In the genomic region with DNA sequence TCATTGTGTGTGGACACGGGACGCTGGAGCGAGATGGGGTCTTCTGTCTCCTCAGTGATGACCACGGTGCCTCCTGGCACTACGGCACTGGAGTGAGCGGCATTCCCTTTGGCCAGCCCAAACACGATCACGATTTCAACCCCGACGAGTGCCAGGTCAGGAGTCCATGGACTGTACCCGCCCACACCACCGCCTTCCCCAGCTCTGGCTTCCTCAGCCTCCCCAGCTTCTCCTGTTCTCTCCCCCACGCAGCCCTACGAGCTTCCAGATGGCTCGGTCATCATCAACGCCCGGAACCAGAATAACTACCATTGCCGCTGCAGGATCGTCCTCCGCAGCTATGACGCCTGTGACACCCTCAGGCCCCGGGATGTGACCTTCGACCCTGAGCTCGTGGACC, we compare ENCODE assay signal across 13 mouse cellular contexts. TPM values are rescaled to one million over a fixed set of nuclear protein-coding genes. Genes with fewer than 3 reads are reported as not detected.
DNase-seq lines count a peak whose midpoint lies in the region; ATAC-seq and TF ChIP-seq lines count a peak whose summit lies in the region.
"Had no signal": no experiment of that assay in that cellular context is flagged by ENCODE, and none has a peak within 500 bp of the region (broad histone marks: within the 10 kb centered on the region; RNA-seq: fewer than 3 reads in every experiment).

No protein-coding gene starts in this region.

- TF ChIP-seq POLR2A in testis, adult 2 months (IDR thresholded peaks at IDR 0.05; ENCODE audit: control insufficient read depth, low read depth, low read length) = no peak

- no peak for ATAC-seq in heart, embryonic 16.5 days (replicated peaks; ENCODE audit: extremely low read depth, insufficient read depth, low FRiP score)
- no peak for ATAC-seq in megakaryocyte-erythroid progenitor cell, adult 5-6 weeks (replicated peaks; ENCODE audit: low FRiP score, low TSS enrichment, poor library complexity, severe bottlenecking)
- ATAC-seq: forebrain, postnatal 0 days had no signal

- H3K9ac ChIP-seq in heart, embryonic 16.5 days (ENCODE audit: low read length) = no peak overlapping the region
- H3K9ac ChIP-seq: forebrain, postnatal 0 days had no signal

- no peak for DNase-seq in heart, postnatal 14 days
- no peak for DNase-seq in testis, postnatal 14 days (ENCODE audit: low spot score)
- DNase-seq in kidney, postnatal 10 days = peak; percentile 63
- no peak for DNase-seq in urinary bladder, postnatal 4 days (ENCODE audit: low spot score in 2 of 2)
- no peak for DNase-seq in thymus, adult 18-20 months
- DNase-seq: forebrain, postnatal 0 days had no signal

- 0 out of 2 replicates have a peak, but pooled peaks cover 3% of the 10 kb centered on the region for H3K36me3 ChIP-seq in heart, embryonic 16.5 days (ENCODE audit: control insufficient read depth, insufficient read depth)
- no peaks in the 10 kb centered on the region for H3K36me3 ChIP-seq in testis, adult 2 months (ENCODE audit: control insufficient read depth, insufficient read depth, low read length)

- no peaks in the 10 kb centered on the region for H3K9me3 ChIP-seq in heart, embryonic 16.5 days (replicated peaks; ENCODE audit: control insufficient read depth, low read length)
- H3K9me3 ChIP-seq: limb, embryonic 13.5 days had no signal

- WGBS in heart, embryonic 16.5 days = 76% methylated on average over 24 of the region's 24 CpGs

- H3K27me3 ChIP-seq in heart, embryonic 16.5 days (ENCODE audit: control insufficient read depth, insufficient read depth, low read length) = no peaks in the 10 kb centered on the region
- no peaks in the 10 kb centered on the region for H3K27me3 ChIP-seq in testis, adult 2 months (ENCODE audit: control insufficient read depth, insufficient read depth, low read length)
- H3K27me3 ChIP-seq: CH12.LX; limb, embryonic 13.5 days had no signal

- no peak overlapping the region for H3K4me3 ChIP-seq in heart, embryonic 16.5 days (ENCODE audit: low read length)
- peak overlapping the region; percentile 23 for H3K4me3 ChIP-seq in testis, adult 2 months (ENCODE audit: control insufficient read depth, low read depth, low read length)
- H3K4me3 ChIP-seq: limb, embryonic 13.5 days had no signal

- TF ChIP-seq CTCF in testis, adult 2 months (IDR thresholded peaks at IDR 0.05; ENCODE audit: control insufficient read depth, insufficient read depth, insufficient replicate concordance, low read depth, low read length) = no peak

- H3K27ac ChIP-seq in heart, embryonic 16.5 days (ENCODE audit: low read length) = no peak overlapping the region
- H3K27ac ChIP-seq in testis, adult 2 months (ENCODE audit: control insufficient read depth, insufficient read depth, low read depth, low read length) = no peak overlapping the region
- H3K27ac ChIP-seq: limb, embryonic 13.5 days had no signal

- 0 out of 2 replicates have a peak, but pooled peaks cover 7% of the 10 kb centered on the region for H3K4me1 ChIP-seq in heart, embryonic 16.5 days (ENCODE audit: control insufficient read depth, insufficient read depth, low read length)
- H3K4me1 ChIP-seq in testis, adult 2 months (ENCODE audit: control insufficient read depth, insufficient read depth, low read length) = peaks cover 26% of the 10 kb centered on the region

- H3K4me2 ChIP-seq in heart, embryonic 16.5 days (ENCODE audit: low read depth, low read length) = 0 out of 2 replicates have a peak overlapping the region, but pooled peaks have one; percentile 9
- H3K4me2 ChIP-seq: limb, embryonic 13.5 days had no signal

- intact Hi-C loops in heart, postnatal 14 days (cut with DNase I) = no loop called here

RNA-seq across cellular contexts. Expression of a gene that starts 3.0 kb away (rescaled TPM):
- 20.1 and 20.4 TPM in 2 replicates for polyA plus RNA-seq in heart, embryonic 16.5 days (2015; fragmentation: Nextera tagmentation; extraction: Ambion mirVana)
- total RNA-seq in heart, postnatal 14 days (2021) = 10 to 100 TPM; 14.0 to 14.6 TPM
- polyA plus RNA-seq in testis, adult 2 months (2012; rRNA removed) = 4.1 and 7.9 TPM in 2 replicates
- 5.2 and 7.0 TPM in 2 replicates for total RNA-seq in megakaryocyte-erythroid progenitor cell, adult 5-6 weeks (2014; fragmentation: Nextera tagmentation)
- total RNA-seq in megakaryocyte-erythroid progenitor cell, adult 5-6 weeks (2017) = 3.7 and 5.4 TPM in 2 replicates

RNA-seq across cellular contexts. Expression of a gene that starts 19.8 kb away (rescaled TPM):
- polyA plus RNA-seq in heart, embryonic 16.5 days (2015; fragmentation: Nextera tagmentation; extraction: Ambion mirVana) = 0.16 and 0.68 TPM in 2 replicates
- under 1 TPM in 1 of 2 experiments, not detected in 1; 0.17 TPM for total RNA-seq in heart, postnatal 14 days (2021)
- polyA plus RNA-seq in testis, adult 2 months (2012; rRNA removed) = 0.52 and 2.2 TPM in 2 replicates
- not detected in 2 replicates for total RNA-seq in megakaryocyte-erythroid progenitor cell, adult 5-6 weeks (2014; fragmentation: Nextera tagmentation)
- not detected in 2 replicates for total RNA-seq in megakaryocyte-erythroid progenitor cell, adult 5-6 weeks (2017)
- total RNA-seq: forebrain, postnatal 0 days had no signal
- polyA plus RNA-seq: forebrain, postnatal 0 days; limb, embryonic 13.5 days had no signal

RNA-seq across cellular contexts. Expression of a gene that starts 25.0 kb away (rescaled TPM):
- polyA plus RNA-seq in heart, embryonic 16.5 days (2015; fragmentation: Nextera tagmentation; extraction: Ambion mirVana) = 0.11 and 0.18 TPM in 2 replicates
- total RNA-seq in heart, postnatal 14 days (2021) = 1 to 10 TPM; 3.8 to 3.9 TPM
- polyA plus RNA-seq in testis, adult 2 months (2012; rRNA removed) = 2.6 and 5.2 TPM in 2 replicates
- 13.6 and 28.5 TPM in 2 replicates for total RNA-seq in megakaryocyte-erythroid progenitor cell, adult 5-6 weeks (2014; fragmentation: Nextera tagmentation)
- total RNA-seq in megakaryocyte-erythroid progenitor cell, adult 5-6 weeks (2017) = 62.5 and 83.5 TPM in 2 replicates

RNA-seq across cellular contexts. Expression of a gene that starts 35.7 kb away (rescaled TPM):
- polyA plus RNA-seq in heart, embryonic 16.5 days (2015; fragmentation: Nextera tagmentation; extraction: Ambion mirVana) = not detected in 2 replicates
- not detected for total RNA-seq in heart, postnatal 14 days (2021)
- polyA plus RNA-seq in testis, adult 2 months (2012; rRNA removed) = not detected in 2 replicates
- not detected in 2 replicates for total RNA-seq in megakaryocyte-erythroid progenitor cell, adult 5-6 weeks (2014; fragmentation: Nextera tagmentation)
- total RNA-seq in megakaryocyte-erythroid progenitor cell, adult 5-6 weeks (2017) = not detected in 2 replicates
- total RNA-seq: CH12.LX; forebrain, postnatal 0 days; midbrain, postnatal 0 days had no signal
- polyA plus RNA-seq: forebrain, postnatal 0 days; limb, embryonic 13.5 days; midbrain, postnatal 0 days; stomach, embryonic 14.5 days had no signal

RNA-seq across cellular contexts. Expression of a gene that starts 35.8 kb away (rescaled TPM):
- polyA plus RNA-seq in heart, embryonic 16.5 days (2015; fragmentation: Nextera tagmentation; extraction: Ambion mirVana) = 39.5 and 41.5 TPM in 2 replicates
- total RNA-seq in heart, postnatal 14 days (2021) = 10 to 100 TPM; 45.2 to 49.4 TPM
- polyA plus RNA-seq in testis, adult 2 months (2012; rRNA removed) = 344 and 384 TPM in 2 replicates
- total RNA-seq in megakaryocyte-erythroid progenitor cell, adult 5-6 weeks (2014; fragmentation: Nextera tagmentation) = 86.2 and 86.5 TPM in 2 replicates
- total RNA-seq in megakaryocyte-erythroid progenitor cell, adult 5-6 weeks (2017) = 72.7 and 83.8 TPM in 2 replicates
